Comparison of ENCODE assay signal across 8 mouse cellular contexts in genomic region chr11:70615516-70616093, GRCm38 (mm10). TPM values are rescaled to one million over a fixed set of nuclear protein-coding genes. Genes with fewer than 3 reads are reported as not detected.
DNase-seq lines count a peak whose midpoint lies in the region; ATAC-seq and TF ChIP-seq lines count a peak whose summit lies in the region.

Gene 4930544D05Rik, plus strand, starts transcription at chr11:70615848.

- 22% methylated on average over 21 of the region's 21 CpGs for WGBS in lung, adult 2 months
- WGBS in embryonic facial prominence, embryonic 11.5 days, result 13% methylated on average over 21 of the region's 21 CpGs
- 17% methylated on average over 21 of the region's 21 CpGs for WGBS in midbrain, postnatal 0 days

- H3K9ac ChIP-seq in embryonic facial prominence, embryonic 11.5 days (replicated peaks; ENCODE audit: low read length), result peak within 1 kb of the TSS; percentile 53
- H3K9ac ChIP-seq in midbrain, postnatal 0 days (replicated peaks; ENCODE audit: low read length, poor library complexity, severe bottlenecking), result peak within 1 kb of the TSS; percentile 50; the same call in 1 of the 2 replicates

- TF ChIP-seq POLR2A in lung, adult 2 months (IDR thresholded peaks at IDR 0.05; ENCODE audit: borderline replicate concordance, extremely low read depth, low read depth, low read length), result no peak

- peaks cover 5% of the 10 kb centered on the region for H3K36me3 ChIP-seq in embryonic facial prominence, embryonic 11.5 days (replicated peaks; ENCODE audit: control insufficient read depth, insufficient read depth, low read depth, low read length)
- H3K36me3 ChIP-seq in midbrain, postnatal 0 days (ENCODE audit: insufficient read depth, low read length), result peaks cover 21% of the 10 kb centered on the region

- H3K9me3 ChIP-seq in embryonic facial prominence, embryonic 11.5 days (replicated peaks; ENCODE audit: control insufficient read depth, low read length), result no peaks in the 10 kb centered on the region
- H3K9me3 ChIP-seq in midbrain, postnatal 0 days (ENCODE audit: low read length), result no peaks in the 10 kb centered on the region

- ATAC-seq in embryonic facial prominence, embryonic 11.5 days (replicated peaks; ENCODE audit: insufficient number of reproducible peaks, low FRiP score, low TSS enrichment, low read depth), result 0 out of 2 replicates have a peak, but pooled peaks have one; percentile 9
- no peak for ATAC-seq in midbrain, postnatal 0 days (ENCODE audit: low FRiP score)

- peak within 1 kb of the TSS; percentile 50 for H3K4me3 ChIP-seq in lung, adult 2 months (replicated peaks; ENCODE audit: extremely low read depth, low read depth, low read length)
- H3K4me3 ChIP-seq in embryonic facial prominence, embryonic 11.5 days (ENCODE audit: low read depth, low read length), result peak within 1 kb of the TSS; percentile 32
- H3K4me3 ChIP-seq in midbrain, postnatal 0 days (ENCODE audit: low read depth, low read length), result peak within 1 kb of the TSS; percentile 20; the same call in 1 of the 2 replicates

- peaks cover 4% of the 10 kb centered on the region for H3K27me3 ChIP-seq in embryonic facial prominence, embryonic 11.5 days (ENCODE audit: control insufficient read depth, insufficient read depth, low read length)
- H3K27me3 ChIP-seq in midbrain, postnatal 0 days (ENCODE audit: insufficient read depth, low read length), result no peaks in the 10 kb centered on the region

- H3K4me2 ChIP-seq in embryonic facial prominence, embryonic 11.5 days (ENCODE audit: low read depth, low read length), result peak within 1 kb of the TSS; percentile 67
- peak within 1 kb of the TSS; percentile 28 for H3K4me2 ChIP-seq in midbrain, postnatal 0 days (ENCODE audit: low read depth, low read length, poor library complexity, severe bottlenecking)

- H3K27ac ChIP-seq in embryonic facial prominence, embryonic 11.5 days (replicated peaks; ENCODE audit: low read depth, low read length), result no peak within 1 kb of the TSS
- H3K27ac ChIP-seq in midbrain, postnatal 0 days (ENCODE audit: low read depth, low read length), result no peak within 1 kb of the TSS

- TF ChIP-seq CTCF in lung, adult 2 months (IDR thresholded peaks at IDR 0.05; ENCODE audit: insufficient read depth, low read length), result no peak
- no peak for TF ChIP-seq CTCF in midbrain, postnatal 0 days (IDR thresholded peaks at IDR 0.05)

- H3K4me1 ChIP-seq in lung, adult 2 months (ENCODE audit: control insufficient read depth, insufficient read depth, low read length), result no peaks in the 10 kb centered on the region
- H3K4me1 ChIP-seq in embryonic facial prominence, embryonic 11.5 days (ENCODE audit: control insufficient read depth, insufficient read depth, low read length), result peaks cover 3% of the 10 kb centered on the region
- no peaks in the 10 kb centered on the region for H3K4me1 ChIP-seq in midbrain, postnatal 0 days (ENCODE audit: insufficient read depth, low read length)

- no peak for DNase-seq in lung, adult 2 months
- DNase-seq in lung, postnatal 36 days, result no peak
- peak; percentile 19 for DNase-seq in embryonic facial prominence, embryonic 11.5 days (ENCODE audit: low spot score)
- peak; percentile 90 for DNase-seq in induced T-regulatory cell, adult 2 months (ENCODE audit: low read depth)
- DNase-seq in midbrain, postnatal 0 days (ENCODE audit: low spot score), result peak; percentile 5
- DNase-seq in adrenal gland, postnatal 36 days, result no peak
- DNase-seq in kidney, postnatal 14 days, result no peak
- no peak for DNase-seq in layer of hippocampus, adult 9-11 months

RNA-seq across cellular contexts. Expression of gene 4930544D05Rik, which starts in this region (rescaled TPM):
- 0.16 TPM in 1 of 2 replicates, not detected in the other for polyA plus RNA-seq in lung, adult 2 months (2012; rRNA removed)
- not detected in 2 replicates for polyA plus RNA-seq in embryonic facial prominence, embryonic 11.5 days (2014; fragmentation: Nextera tagmentation; extraction: Ambion mirVana)
- not detected in 2 replicates for total RNA-seq in midbrain, postnatal 0 days (2014; rRNA removed)
- polyA plus RNA-seq in midbrain, postnatal 0 days (2015; fragmentation: Nextera tagmentation; extraction: Ambion mirVana), result not detected in 2 replicates
- not detected for total RNA-seq in adrenal gland, postnatal 36 days (2021)

Comparison
In these comparisons a context has a peak if more than half of its experiments do, and no peak if none do; other contexts are left out.
1. Peak in DNase-seq, ATAC-seq, H3K4me3 ChIP-seq, H3K9ac ChIP-seq and H3K4me2 ChIP-seq in embryonic facial prominence, embryonic 11.5 days; RNA of the gene not detected or under 1 TPM.
2. Peak in DNase-seq, H3K4me3 ChIP-seq, H3K9ac ChIP-seq and H3K4me2 ChIP-seq in midbrain, postnatal 0 days; RNA of the gene not detected or under 1 TPM.